Mouse (Mus musculus) forebrain, embryonic 15.5 days (tissue): ENCODE data around the gene Ap3d1. TPM values are rescaled to one million over a fixed set of nuclear protein-coding genes. Genes with fewer than 3 reads are reported as not detected.

Experiments used
- ATAC-seq: fragments of 200-750 bp; cut with Nextera tagmentation; replicated peaks from 2 replicates; pipeline ENCODE4 v1.8.0; 2017; ENCODE audit warnings: mild to moderate bottlenecking, moderate TSS enrichment, moderate library complexity
- H3K27ac ChIP-seq: fragments of 300-500 bp; sonication (generic); replicated peaks from 2 replicates; pipeline ENCODE4 v1.5.1; 2015; ENCODE audit warnings: mild to moderate bottlenecking, inconsistent platforms
- H3K27me3 ChIP-seq: fragments of 300-500 bp; sonication (generic); 2 replicates; pipeline ENCODE4 v1.6.1; 2015; ENCODE audit warnings: inconsistent platforms
- H3K36me3 ChIP-seq: fragments of 300-500 bp; sonication (generic); 2 replicates; pipeline ENCODE4 v1.6.1; 2015; ENCODE audit warnings: mild to moderate bottlenecking, inconsistent platforms
- H3K4me1 ChIP-seq: fragments of 300-500 bp; sonication (generic); 2 replicates; pipeline ENCODE4 v1.6.1; 2015; ENCODE audit warnings: inconsistent platforms
- H3K4me2 ChIP-seq: fragments of 300-500 bp; sonication (generic); replicated peaks from 2 replicates; pipeline ENCODE4 v1.6.1; 2015; ENCODE audit warnings: mild to moderate bottlenecking, inconsistent platforms
- H3K4me3 ChIP-seq: fragments of 300-500 bp; sonication (generic); 2 replicates; pipeline ENCODE4 v1.5.1; 2015; ENCODE audit warnings: mild to moderate bottlenecking, inconsistent platforms
- H3K9ac ChIP-seq: fragments of 300-500 bp; sonication (generic); replicated peaks from 2 replicates; pipeline ENCODE4 v1.6.1; 2015; ENCODE audit warnings: mild to moderate bottlenecking, inconsistent platforms
- H3K9me3 ChIP-seq: fragments of 300-500 bp; sonication (generic); 2 replicates; pipeline ENCODE4 v1.6.1; 2016; ENCODE audit warnings: inconsistent platforms
- WGBS: fragments of 180-500 bp; shearing (Covaris S2); methylation state at CpG from one replicate; pipeline ENCODE4 v1.1.7; 2015; ENCODE audit warnings: mixed read lengths; 5-methylcytosine and 5-hydroxymethylcytosine counted together
- polyA plus RNA-seq: library from polyadenylated mRNA; unstranded; fragments of >200 nt; fragmentation: Nextera tagmentation; extraction: Ambion mirVana; gene quantifications from 2 replicates; pipeline ENCODE4 v1.2.1, GENCODE M21; 2015

Gene Ap3d1
- polyA plus RNA-seq, 1 experiment from 2014 or later = 98.9 TPM

GRCm38 (mm10) chr10:80669018-80669417 is 73.0 kb downstream of the Ap3d1 start:
- Histone ChIP-seq H3K4me1 (peaks cover 28% of the 10 kb centered on the region), H3K36me3 (peaks cover 60% of the 10 kb centered on the region), H3K4me3 (no peak overlapping the region), H3K9me3 (no peaks in the 10 kb centered on the region), H3K9ac (no peak overlapping the region), H3K27me3 (no peaks in the 10 kb centered on the region), H3K27ac (no peak overlapping the region), H3K4me2 (no peak overlapping the region)
- WGBS = 90% methylated on average over 12 of the region's 12 CpGs
- no peak for ATAC-seq

- no peak overlapping the region for H3K4me2 ChIP-seq
- H3K4me1 ChIP-seq = peaks cover 24% of the 10 kb centered on the region
- no peak overlapping the region for H3K27ac ChIP-seq
- ATAC-seq = no peak
- no peak overlapping the region for H3K9ac ChIP-seq
- H3K4me3 ChIP-seq = no peak overlapping the region
- peaks cover 60% of the 10 kb centered on the region for H3K36me3 ChIP-seq
- 90% methylated on average over 11 of the region's 11 CpGs for WGBS
- H3K9me3 ChIP-seq = no peaks in the 10 kb centered on the region
- no peaks in the 10 kb centered on the region for H3K27me3 ChIP-seq
These were observed 73.5 kb downstream of the Ap3d1 start for GRCm38 (mm10) chr10:80668614-80669013.

GRCm38 (mm10) chr10:80666837-80667412 is 75.1 kb downstream of the Ap3d1 start:
- Histone ChIP-seq H3K9ac (no peak overlapping the region), H3K27ac (no peak overlapping the region), H3K4me3 (no peak overlapping the region), H3K27me3 (no peaks in the 10 kb centered on the region), H3K4me1 (peaks cover 7% of the 10 kb centered on the region; the same call in 1 of the 2 replicates), H3K9me3 (no peaks in the 10 kb centered on the region), H3K36me3 (peaks cover 58% of the 10 kb centered on the region), H3K4me2 (no peak overlapping the region)
- ATAC-seq = no peak
- 85% methylated on average over 19 of the region's 19 CpGs for WGBS

- Histone ChIP-seq H3K4me2 (no peak overlapping the region), H3K9me3 (no peaks in the 10 kb centered on the region), H3K4me3 (no peak overlapping the region), H3K4me1 (peaks cover 5% of the 10 kb centered on the region; the same call in 1 of the 2 replicates), H3K9ac (no peak overlapping the region), H3K36me3 (peaks cover 51% of the 10 kb centered on the region), H3K27ac (no peak overlapping the region), H3K27me3 (no peaks in the 10 kb centered on the region)
- no peak for ATAC-seq
- 82% methylated on average over 10 of the region's 10 CpGs for whole genome bisulfite sequencing
These were observed 75.9 kb downstream of the Ap3d1 start for GRCm38 (mm10) chr10:80665981-80666733.

- no peak overlapping the region for H3K4me2 ChIP-seq
- H3K36me3 ChIP-seq = peaks cover 45% of the 10 kb centered on the region
- no peaks in the 10 kb centered on the region for H3K9me3 ChIP-seq
- peaks cover 5% of the 10 kb centered on the region; the same call in 1 of the 2 replicates for H3K4me1 ChIP-seq
- no peaks in the 10 kb centered on the region for H3K27me3 ChIP-seq
- no peak overlapping the region for H3K9ac ChIP-seq
- WGBS = 66% methylated on average over 4 of the region's 4 CpGs
- no peak for ATAC-seq
- H3K4me3 ChIP-seq = no peak overlapping the region
- no peak overlapping the region for H3K27ac ChIP-seq
These were observed 76.6 kb downstream of the Ap3d1 start for GRCm38 (mm10) chr10:80665459-80665858.

- H3K9ac ChIP-seq = no peak overlapping the region
- ATAC-seq = no peak
- WGBS = 16% methylated on average over 10 of the region's 10 CpGs
These were observed 77.1 kb downstream of the Ap3d1 start for GRCm38 (mm10) chr10:80665016-80665380.

GRCm38 (mm10) chr10:80664197-80665015 is 77.7 kb downstream of the Ap3d1 start:
- Histone ChIP-seq H3K27ac (peak overlapping the region; percentile 42; the same call in 1 of the 2 replicates), H3K4me2 (no peak overlapping the region), H3K4me3 (no peak overlapping the region), H3K36me3 (peaks cover 35% of the 10 kb centered on the region), H3K9me3 (no peaks in the 10 kb centered on the region), H3K9ac (no peak overlapping the region), H3K4me1 (peaks cover 5% of the 10 kb centered on the region), H3K27me3 (no peaks in the 10 kb centered on the region)
- 45% methylated on average over 16 of the region's 16 CpGs for WGBS
- 0 out of 2 replicates have a peak, but pooled peaks have one; percentile 10 for ATAC-seq

More at GRCm38 (mm10) chr10:80665016-80665380, 77.1 kb downstream of the Ap3d1 start:
- H3K4me3 ChIP-seq = no peak overlapping the region
- H3K4me1 ChIP-seq = peaks cover 5% of the 10 kb centered on the region; the same call in 1 of the 2 replicates
- peaks cover 40% of the 10 kb centered on the region for H3K36me3 ChIP-seq
- H3K27ac ChIP-seq = no peak overlapping the region
- H3K4me2 ChIP-seq = no peak overlapping the region
- H3K9me3 ChIP-seq = no peaks in the 10 kb centered on the region
- no peaks in the 10 kb centered on the region for H3K27me3 ChIP-seq

- no peak for ATAC-seq
- H3K27ac ChIP-seq = no peak overlapping the region
- WGBS = 63% methylated on average over 5 of the region's 5 CpGs
- no peaks in the 10 kb centered on the region for H3K27me3 ChIP-seq
- no peaks in the 10 kb centered on the region for H3K9me3 ChIP-seq
- H3K4me2 ChIP-seq = no peak overlapping the region
- H3K4me3 ChIP-seq = no peak overlapping the region
- no peak overlapping the region for H3K9ac ChIP-seq
- peaks cover 27% of the 10 kb centered on the region for H3K36me3 ChIP-seq
- H3K4me1 ChIP-seq = peaks cover 11% of the 10 kb centered on the region
These were observed 78.4 kb downstream of the Ap3d1 start for GRCm38 (mm10) chr10:80663485-80664196.

- Histone ChIP-seq H3K4me3 (no peak overlapping the region), H3K4me1 (peaks cover 16% of the 10 kb centered on the region), H3K4me2 (no peak overlapping the region), H3K9me3 (no peaks in the 10 kb centered on the region), H3K27me3 (no peaks in the 10 kb centered on the region), H3K36me3 (peaks cover 2% of the 10 kb centered on the region), H3K9ac (no peak overlapping the region), H3K27ac (no peak overlapping the region)
- no peak for ATAC-seq
- WGBS = 35% methylated on average over 5 of the region's 5 CpGs
These were observed 80.9 kb downstream of the Ap3d1 start for GRCm38 (mm10) chr10:80661149-80661548.

GRCm38 (mm10) chr10:80659213-80659612 is 82.9 kb downstream of the Ap3d1 start:
- Histone ChIP-seq H3K9ac (no peak overlapping the region), H3K27me3 (no peaks in the 10 kb centered on the region), H3K9me3 (no peaks in the 10 kb centered on the region), H3K4me1 (peaks cover 27% of the 10 kb centered on the region), H3K36me3 (no peaks in the 10 kb centered on the region), H3K4me3 (peak overlapping the region; percentile 31), H3K27ac (peak overlapping the region; percentile 45), H3K4me2 (peak overlapping the region; percentile 35)
- ATAC-seq = no peak
- 6% methylated on average over 10 of the region's 10 CpGs for WGBS

- H3K4me1 ChIP-seq = peaks cover 29% of the 10 kb centered on the region
- 67% methylated on average over 4 of the region's 4 CpGs for WGBS
- H3K36me3 ChIP-seq = no peaks in the 10 kb centered on the region
- no peak overlapping the region for H3K4me2 ChIP-seq
- H3K27ac ChIP-seq = peak overlapping the region; percentile 45
- no peaks in the 10 kb centered on the region for H3K27me3 ChIP-seq
- no peak overlapping the region for H3K9ac ChIP-seq
- no peak for ATAC-seq
- no peaks in the 10 kb centered on the region for H3K9me3 ChIP-seq
- H3K4me3 ChIP-seq = no peak overlapping the region
These were observed 83.2 kb downstream of the Ap3d1 start for GRCm38 (mm10) chr10:80658841-80659202.
